Mouse (Mus musculus) embryonic facial prominence, embryonic 14.5 days (tissue): ENCODE results near the gene Gpr4. TPM values are rescaled to one million over a fixed set of nuclear protein-coding genes. Genes with fewer than 3 reads are reported as not detected.

Experiments used
- ATAC-seq: fragments of 200-750 bp; cut with Nextera tagmentation; 2 replicates; pipeline ENCODE4 v1.8.0; 2017; ENCODE audit warnings: low read depth, moderate number of reproducible peaks, moderate TSS enrichment
- DNase-seq: peaks from one replicate; pipeline ENCODE4 v3.0.0-alpha.2; 2015; ENCODE audit warnings: low spot score
- H3K27ac ChIP-seq: fragments of 300-500 bp; sonication (generic); replicated peaks from 2 replicates; pipeline ENCODE4 v1.5.1; 2014; ENCODE audit warnings: low read depth, mild to moderate bottlenecking, low read length, moderate library complexity
- H3K27me3 ChIP-seq: fragments of 300-500 bp; sonication (generic); replicated peaks from 2 replicates; pipeline ENCODE4 v1.6.1; 2014; ENCODE audit warnings: low read length; ENCODE audit not compliant: control insufficient read depth, insufficient read depth
- H3K36me3 ChIP-seq: fragments of 300-500 bp; sonication (generic); 2 replicates; pipeline ENCODE4 v1.6.1; 2014; ENCODE audit warnings: low read length, mixed read lengths; ENCODE audit not compliant: control insufficient read depth, insufficient read depth
- H3K4me1 ChIP-seq: fragments of 300-500 bp; sonication (generic); 2 replicates; pipeline ENCODE4 v1.6.1; 2014; ENCODE audit warnings: antibody characterized with exemption, low read length; ENCODE audit not compliant: control insufficient read depth, insufficient read depth
- H3K4me2 ChIP-seq: fragments of 300-500 bp; sonication (generic); 2 replicates; pipeline ENCODE4 v1.6.1; 2014; ENCODE audit warnings: low read depth, mild to moderate bottlenecking, low read length, moderate library complexity, mixed read lengths
- H3K4me3 ChIP-seq: fragments of 300-500 bp; sonication (generic); 2 replicates; pipeline ENCODE4 v1.5.1; 2014; ENCODE audit warnings: low read depth, mild to moderate bottlenecking, low read length
- H3K9ac ChIP-seq: fragments of 300-500 bp; sonication (generic); 2 replicates; pipeline ENCODE4 v1.6.1; 2014; ENCODE audit warnings: low read depth, mild to moderate bottlenecking, low read length, moderate library complexity, mixed read lengths
- H3K9me3 ChIP-seq: fragments of 300-500 bp; sonication (generic); 2 replicates; pipeline ENCODE4 v1.6.1; 2016; ENCODE audit warnings: low read length; ENCODE audit not compliant: control insufficient read depth
- WGBS: fragments of 180-500 bp; shearing (Covaris S2); extraction: QIAGEN DNeasy Blood & Tissue Kit; methylation state at CpG from one replicate; pipeline ENCODE4 v1.1.7; 2014; 5-methylcytosine and 5-hydroxymethylcytosine counted together
- polyA plus RNA-seq: library from polyadenylated mRNA; unstranded; fragments of >200 nt; fragmentation: Nextera tagmentation; extraction: Ambion mirVana; gene quantifications from 2 replicates; pipeline ENCODE4 v1.2.1, GENCODE M21; 2014

The Gpr4 gene
- polyA plus RNA-seq, 1 experiment from 2014 or later = 1.7 TPM

GRCm38 (mm10) chr7:19214940-19215339 lies 2.6 kb downstream of the Gpr4 start:
- ATAC-seq = no peak
- WGBS = 57% methylated on average over 9 of the region's 9 CpGs
- no peak overlapping the region for H3K4me2 ChIP-seq
- H3K36me3 ChIP-seq = no peaks in the 10 kb centered on the region
- H3K9me3 ChIP-seq = 0 out of 2 replicates have a peak, but pooled peaks cover 2% of the 10 kb centered on the region
- H3K4me1 ChIP-seq = peaks cover 3% of the 10 kb centered on the region; the same call in 1 of the 2 replicates
- no peak overlapping the region for H3K4me3 ChIP-seq
- H3K9ac ChIP-seq = no peak overlapping the region
- no peak for DNase-seq
- no peak overlapping the region for H3K27ac ChIP-seq
- H3K27me3 ChIP-seq = no peaks in the 10 kb centered on the region; the same call in 1 of the 2 replicates

GRCm38 (mm10) chr7:19217492-19217891 lies 5.2 kb downstream of the Gpr4 start:
- H3K9ac ChIP-seq = no peak overlapping the region
- ATAC-seq (no peak), DNase-seq (no peak)
- no peak overlapping the region for H3K27ac ChIP-seq
- H3K27me3 ChIP-seq = no peaks in the 10 kb centered on the region; the same call in 1 of the 2 replicates
- 66% methylated on average over 5 of the region's 5 CpGs for WGBS
- no peaks in the 10 kb centered on the region for H3K36me3 ChIP-seq
- no peak overlapping the region for H3K4me2 ChIP-seq
- H3K4me3 ChIP-seq = no peak overlapping the region
- H3K4me1 ChIP-seq = peaks cover 3% of the 10 kb centered on the region; the same call in 1 of the 2 replicates
- H3K9me3 ChIP-seq = no peaks in the 10 kb centered on the region

- Histone ChIP-seq H3K9me3 (no peaks in the 10 kb centered on the region), H3K4me2 (no peak overlapping the region), H3K4me1 (peaks cover 3% of the 10 kb centered on the region; the same call in 1 of the 2 replicates), H3K27ac (no peak overlapping the region), H3K9ac (no peak overlapping the region), H3K27me3 (no peaks in the 10 kb centered on the region; the same call in 1 of the 2 replicates), H3K4me3 (no peak overlapping the region), H3K36me3 (no peaks in the 10 kb centered on the region)
- DNase-seq = no peak
- WGBS = 6% methylated on average over 2 of the region's 3 CpGs
- no peak for ATAC-seq
These were observed 5.6 kb downstream of the Gpr4 start for GRCm38 (mm10) chr7:19217944-19218343.

GRCm38 (mm10) chr7:19220061-19220460 lies 7.7 kb downstream of the Gpr4 start:
- 73% methylated on average over 3 of the region's 3 CpGs for WGBS
- ATAC-seq (no peak), DNase-seq (no peak)
- Histone ChIP-seq H3K27ac (no peak overlapping the region), H3K9ac (no peak overlapping the region), H3K4me1 (peaks cover 3% of the 10 kb centered on the region; the same call in 1 of the 2 replicates), H3K27me3 (no peaks in the 10 kb centered on the region), H3K4me3 (no peak overlapping the region), H3K36me3 (no peaks in the 10 kb centered on the region), H3K4me2 (no peak overlapping the region), H3K9me3 (no peaks in the 10 kb centered on the region)

- Histone ChIP-seq H3K36me3 (peaks cover 5% of the 10 kb centered on the region; the same call in 1 of the 2 replicates), H3K4me1 (peaks cover 6% of the 10 kb centered on the region), H3K4me3 (no peak overlapping the region), H3K27ac (no peak overlapping the region), H3K27me3 (no peaks in the 10 kb centered on the region), H3K4me2 (no peak overlapping the region), H3K9me3 (no peaks in the 10 kb centered on the region), H3K9ac (no peak overlapping the region)
- DNase-seq (no peak), ATAC-seq (no peak)
- WGBS = 98% methylated on average over 16 of the region's 16 CpGs
These were observed 9.9 kb downstream of the Gpr4 start for GRCm38 (mm10) chr7:19222189-19222588.

GRCm38 (mm10) chr7:19222875-19223274 lies 10.5 kb downstream of the Gpr4 start:
- Histone ChIP-seq H3K27me3 (no peaks in the 10 kb centered on the region), H3K4me2 (no peak overlapping the region), H3K27ac (no peak overlapping the region), H3K9ac (no peak overlapping the region), H3K4me1 (peaks cover 6% of the 10 kb centered on the region), H3K36me3 (peaks cover 5% of the 10 kb centered on the region; the same call in 1 of the 2 replicates), H3K9me3 (no peaks in the 10 kb centered on the region), H3K4me3 (no peak overlapping the region)
- WGBS = 90% methylated on average over 14 of the region's 14 CpGs
- no peak for ATAC-seq
- no peak for DNase-seq

- DNase-seq (no peak), ATAC-seq (no peak)
- no peak overlapping the region for H3K4me3 ChIP-seq
- no peak overlapping the region for H3K4me2 ChIP-seq
- H3K27me3 ChIP-seq = no peaks in the 10 kb centered on the region
- no peak overlapping the region for H3K9ac ChIP-seq
- peaks cover 5% of the 10 kb centered on the region; the same call in 1 of the 2 replicates for H3K36me3 ChIP-seq
- H3K27ac ChIP-seq = no peak overlapping the region
- peaks cover 10% of the 10 kb centered on the region for H3K4me1 ChIP-seq
- WGBS = 77% methylated on average over 4 of the region's 4 CpGs
- no peaks in the 10 kb centered on the region for H3K9me3 ChIP-seq
These were observed 12.6 kb downstream of the Gpr4 start for GRCm38 (mm10) chr7:19224933-19225332.

- 19% methylated on average over 20 of the region's 20 CpGs for WGBS
- H3K4me2 ChIP-seq = peak overlapping the region; percentile 71
- H3K4me3 ChIP-seq = peak overlapping the region; percentile 67
- ATAC-seq = peak; percentile 6; the same call in 1 of the 2 replicates
- H3K9ac ChIP-seq = peak overlapping the region; percentile 73
- peak overlapping the region; percentile 99 for H3K27ac ChIP-seq
- peaks cover 10% of the 10 kb centered on the region for H3K4me1 ChIP-seq
- no peaks in the 10 kb centered on the region for H3K27me3 ChIP-seq
- peak; percentile 82 for DNase-seq
- peaks cover 5% of the 10 kb centered on the region; the same call in 1 of the 2 replicates for H3K36me3 ChIP-seq
- no peaks in the 10 kb centered on the region for H3K9me3 ChIP-seq
These were observed 14.8 kb downstream of the Gpr4 start for GRCm38 (mm10) chr7:19226817-19227797.
